Mouse (Mus musculus) neural tube, embryonic 11.5 days (tissue): ENCODE data around the gene Hs2st1. TPM values are rescaled to one million over a fixed set of nuclear protein-coding genes. Genes with fewer than 3 reads are reported as not detected.

ENCODE experiments used
- ATAC-seq: fragments of 200-750 bp; cut with Nextera tagmentation; 2 replicates; pipeline ENCODE4 v1.8.0; 2017; ENCODE audit warnings: moderate number of reproducible peaks, mild to moderate bottlenecking, moderate TSS enrichment, moderate library complexity; ENCODE audit not compliant: insufficient read depth, low FRiP score, low TSS enrichment
- DNase-seq: peaks from one replicate; pipeline ENCODE4 v3.0.0-alpha.2; 2015; ENCODE audit warnings: low spot score
- H3K27ac ChIP-seq: fragments of 300-500 bp; sonication (generic); 2 replicates; pipeline ENCODE4 v1.5.1; 2014; ENCODE audit warnings: low read depth, mild to moderate bottlenecking, low read length
- H3K27me3 ChIP-seq: fragments of 300-500 bp; sonication (generic); 2 replicates; pipeline ENCODE4 v1.6.1; 2014; ENCODE audit warnings: mild to moderate bottlenecking, low read length, mixed read lengths; ENCODE audit not compliant: control insufficient read depth, insufficient read depth
- H3K36me3 ChIP-seq: fragments of 300-500 bp; sonication (generic); 2 replicates; pipeline ENCODE4 v1.6.1; 2014; ENCODE audit warnings: mild to moderate bottlenecking, low read length, moderate library complexity, mixed read lengths; ENCODE audit not compliant: control insufficient read depth, insufficient read depth
- H3K4me1 ChIP-seq: fragments of 300-500 bp; sonication (generic); 2 replicates; pipeline ENCODE4 v1.6.1; 2014; ENCODE audit warnings: low read length, mixed read lengths; ENCODE audit not compliant: control insufficient read depth, insufficient read depth
- H3K4me2 ChIP-seq: fragments of 300-500 bp; sonication (generic); 2 replicates; pipeline ENCODE4 v1.6.1; 2014; ENCODE audit warnings: low read depth, mild to moderate bottlenecking, moderate library complexity
- H3K4me3 ChIP-seq: fragments of 300-500 bp; sonication (generic); 2 replicates; pipeline ENCODE4 v1.5.1; 2014; ENCODE audit warnings: low read depth, low read length
- H3K9ac ChIP-seq: fragments of 300-500 bp; sonication (generic); 2 replicates; pipeline ENCODE4 v1.6.1; 2014; ENCODE audit warnings: mild to moderate bottlenecking, low read length
- H3K9me3 ChIP-seq: fragments of 300-500 bp; sonication (generic); 2 replicates; pipeline ENCODE4 v1.6.1; 2016; ENCODE audit warnings: low read length; ENCODE audit not compliant: control insufficient read depth
- WGBS: fragments of 180-500 bp; shearing (Covaris S2); extraction: QIAGEN DNeasy Blood & Tissue Kit; methylation state at CpG from one replicate; pipeline ENCODE4 v1.1.7; 2014; 5-methylcytosine and 5-hydroxymethylcytosine counted together
- polyA plus RNA-seq: library from polyadenylated mRNA; unstranded; fragments of >200 nt; fragmentation: Nextera tagmentation; extraction: Ambion mirVana; gene quantifications from 2 replicates; pipeline ENCODE4 v1.2.1, GENCODE M21; 2014

Gene Hs2st1
- polyA plus RNA-seq, 1 experiment from 2014 or later, result 18.1 TPM

- DNase-seq (no peak), ATAC-seq (no peak)
- H3K4me3 ChIP-seq, result no peak overlapping the region
- no peaks in the 10 kb centered on the region for H3K27me3 ChIP-seq
- H3K27ac ChIP-seq, result no peak overlapping the region
- peaks cover 6% of the 10 kb centered on the region; the same call in 1 of the 2 replicates for H3K4me1 ChIP-seq
- no peak overlapping the region for H3K9ac ChIP-seq
- 90% methylated on average over 5 of the region's 5 CpGs for WGBS
- H3K36me3 ChIP-seq, result no peaks in the 10 kb centered on the region
- no peaks in the 10 kb centered on the region for H3K9me3 ChIP-seq
- no peak overlapping the region for H3K4me2 ChIP-seq
These were observed 19.3 kb downstream of the Hs2st1 start for GRCm38 (mm10) chr3:144550659-144551058.

GRCm38 (mm10) chr3:144550036-144550435 lies 19.9 kb downstream of the Hs2st1 start:
- ATAC-seq, result no peak
- WGBS, result 94% methylated on average over 5 of the region's 5 CpGs

GRCm38 (mm10) chr3:144548186-144548845 lies 21.7 kb downstream of the Hs2st1 start:
- no peak overlapping the region for H3K4me2 ChIP-seq
- H3K9ac ChIP-seq, result no peak overlapping the region
- ATAC-seq, result no peak
- no peaks in the 10 kb centered on the region for H3K9me3 ChIP-seq
- no peaks in the 10 kb centered on the region for H3K36me3 ChIP-seq
- no peaks in the 10 kb centered on the region for H3K27me3 ChIP-seq
- peaks cover 2% of the 10 kb centered on the region; the same call in 1 of the 2 replicates for H3K4me1 ChIP-seq
- no peak for DNase-seq
- H3K27ac ChIP-seq, result no peak overlapping the region
- no peak overlapping the region for H3K4me3 ChIP-seq
- WGBS, result 89% methylated on average over 7 of the region's 7 CpGs

More at GRCm38 (mm10) chr3:144550036-144550435, 19.9 kb downstream of the Hs2st1 start:
- Histone ChIP-seq H3K9me3 (no peaks in the 10 kb centered on the region), H3K27me3 (no peaks in the 10 kb centered on the region), H3K4me1 (peaks cover 6% of the 10 kb centered on the region; the same call in 1 of the 2 replicates), H3K4me3 (no peak overlapping the region), H3K9ac (no peak overlapping the region), H3K36me3 (no peaks in the 10 kb centered on the region), H3K27ac (no peak overlapping the region), H3K4me2 (no peak overlapping the region)
- no peak for DNase-seq

GRCm38 (mm10) chr3:144546490-144546889 lies 23.5 kb downstream of the Hs2st1 start:
- Histone ChIP-seq H3K27me3 (no peaks in the 10 kb centered on the region), H3K9ac (no peak overlapping the region), H3K4me1 (peaks cover 2% of the 10 kb centered on the region; the same call in 1 of the 2 replicates), H3K4me3 (no peak overlapping the region), H3K36me3 (no peaks in the 10 kb centered on the region), H3K9me3 (no peaks in the 10 kb centered on the region), H3K4me2 (no peak overlapping the region), H3K27ac (no peak overlapping the region)
- WGBS, result 65% methylated on average over 4 of the region's 4 CpGs
- DNase-seq (no peak), ATAC-seq (no peak)

GRCm38 (mm10) chr3:144545832-144546231 lies 24.1 kb downstream of the Hs2st1 start:
- no peak overlapping the region for H3K9ac ChIP-seq
- no peaks in the 10 kb centered on the region for H3K27me3 ChIP-seq
- ATAC-seq (peak; percentile 58), DNase-seq (no peak)
- no peak overlapping the region for H3K27ac ChIP-seq
- H3K9me3 ChIP-seq, result no peaks in the 10 kb centered on the region
- no peaks in the 10 kb centered on the region for H3K36me3 ChIP-seq
- H3K4me1 ChIP-seq, result peaks cover 2% of the 10 kb centered on the region; the same call in 1 of the 2 replicates
- H3K4me2 ChIP-seq, result no peak overlapping the region
- H3K4me3 ChIP-seq, result no peak overlapping the region
- WGBS, result 39% methylated on average over 4 of the region's 4 CpGs

GRCm38 (mm10) chr3:144545152-144545551 lies 24.8 kb downstream of the Hs2st1 start:
- no peaks in the 10 kb centered on the region for H3K9me3 ChIP-seq
- 94% methylated on average over 7 of the region's 7 CpGs for WGBS
- no peaks in the 10 kb centered on the region for H3K36me3 ChIP-seq
- H3K4me3 ChIP-seq, result no peak overlapping the region
- no peak overlapping the region for H3K27ac ChIP-seq
- no peak for ATAC-seq
- no peaks in the 10 kb centered on the region for H3K27me3 ChIP-seq
- H3K9ac ChIP-seq, result no peak overlapping the region
- H3K4me1 ChIP-seq, result peaks cover 2% of the 10 kb centered on the region; the same call in 1 of the 2 replicates
- no peak overlapping the region for H3K4me2 ChIP-seq
- DNase-seq, result no peak

GRCm38 (mm10) chr3:144541906-144542438 lies 28.0 kb downstream of the Hs2st1 start:
- DNase-seq (no peak), ATAC-seq (no peak)
- no peaks in the 10 kb centered on the region for H3K9me3 ChIP-seq
- no peaks in the 10 kb centered on the region for H3K36me3 ChIP-seq
- no peaks in the 10 kb centered on the region for H3K27me3 ChIP-seq
- H3K9ac ChIP-seq, result no peak overlapping the region
- no peak overlapping the region for H3K4me2 ChIP-seq
- WGBS, result 76% methylated on average over 6 of the region's 6 CpGs
- no peak overlapping the region for H3K4me3 ChIP-seq
- H3K4me1 ChIP-seq, result peaks cover 2% of the 10 kb centered on the region; the same call in 1 of the 2 replicates
- no peak overlapping the region for H3K27ac ChIP-seq

GRCm38 (mm10) chr3:144540805-144541204 lies 29.2 kb downstream of the Hs2st1 start:
- no peak for ATAC-seq
- Histone ChIP-seq H3K4me3 (no peak overlapping the region), H3K9ac (no peak overlapping the region), H3K27ac (no peak overlapping the region), H3K9me3 (no peaks in the 10 kb centered on the region), H3K4me1 (no peaks in the 10 kb centered on the region), H3K27me3 (no peaks in the 10 kb centered on the region), H3K4me2 (no peak overlapping the region), H3K36me3 (no peaks in the 10 kb centered on the region)
- DNase-seq, result no peak
- WGBS, result 80% methylated on average over 3 of the region's 3 CpGs

GRCm38 (mm10) chr3:144539051-144539450 lies 30.9 kb downstream of the Hs2st1 start:
- no peak overlapping the region for H3K9ac ChIP-seq
- H3K9me3 ChIP-seq, result no peaks in the 10 kb centered on the region
- no peak overlapping the region for H3K4me2 ChIP-seq
- DNase-seq (no peak), ATAC-seq (no peak)
- no peak overlapping the region for H3K27ac ChIP-seq
- H3K4me3 ChIP-seq, result no peak overlapping the region
- 85% methylated on average over 3 of the region's 3 CpGs for WGBS
- no peaks in the 10 kb centered on the region for H3K36me3 ChIP-seq
- H3K27me3 ChIP-seq, result no peaks in the 10 kb centered on the region
- H3K4me1 ChIP-seq, result no peaks in the 10 kb centered on the region
